Mouse (Mus musculus) fibroblast of lung, adult 2 months (primary cell): Measurements from ENCODE around the gene Gpat3.

Source experiments
- DNase-seq: peaks from one replicate; pipeline ENCODE4 v3.0.0-alpha.2; 2011; ENCODE audit warnings: low read depth

Gene Gpat3

DNA sequence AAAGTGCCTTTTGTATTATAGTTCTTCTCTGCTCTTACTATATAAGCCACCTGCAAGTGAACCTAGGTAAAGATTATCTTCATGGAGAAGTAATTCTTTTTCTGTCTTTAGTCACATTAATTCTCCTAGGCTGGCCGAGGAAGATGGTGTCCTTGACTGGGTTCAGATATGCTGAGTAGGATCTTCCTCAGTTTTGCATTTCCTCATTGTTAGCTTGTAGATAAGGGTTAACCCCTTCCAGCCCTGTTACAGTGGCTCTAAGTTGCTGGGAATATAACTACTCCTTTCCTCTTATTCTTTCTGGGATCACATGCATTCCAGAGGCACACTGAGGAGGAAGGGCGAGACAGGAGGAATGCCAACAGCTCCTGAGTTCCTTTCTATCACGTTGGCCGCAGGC, 15.6 kb downstream of the Gpat3 start:
- DNase-seq = no peak

DNA sequence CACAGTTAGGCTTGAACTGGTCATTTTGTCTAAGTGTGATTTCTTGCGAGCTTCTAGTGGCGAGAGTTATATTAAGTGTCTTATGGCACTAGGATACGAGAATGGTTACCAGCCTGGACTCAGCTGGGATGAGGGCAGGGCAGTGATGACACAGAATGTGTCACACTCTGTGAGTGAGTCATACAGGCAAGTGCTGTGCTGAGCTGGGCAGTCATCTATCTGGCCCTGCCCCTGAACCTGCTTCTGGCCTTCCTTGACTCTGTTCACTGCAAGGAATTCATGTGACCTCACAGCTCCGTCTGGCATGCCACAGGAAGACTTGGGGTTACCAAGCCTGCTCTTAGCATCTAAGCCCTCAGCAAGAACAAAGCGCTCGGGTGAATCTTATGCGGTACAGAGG, 16.3 kb downstream of the Gpat3 start:
- no peak for DNase-seq

DNA sequence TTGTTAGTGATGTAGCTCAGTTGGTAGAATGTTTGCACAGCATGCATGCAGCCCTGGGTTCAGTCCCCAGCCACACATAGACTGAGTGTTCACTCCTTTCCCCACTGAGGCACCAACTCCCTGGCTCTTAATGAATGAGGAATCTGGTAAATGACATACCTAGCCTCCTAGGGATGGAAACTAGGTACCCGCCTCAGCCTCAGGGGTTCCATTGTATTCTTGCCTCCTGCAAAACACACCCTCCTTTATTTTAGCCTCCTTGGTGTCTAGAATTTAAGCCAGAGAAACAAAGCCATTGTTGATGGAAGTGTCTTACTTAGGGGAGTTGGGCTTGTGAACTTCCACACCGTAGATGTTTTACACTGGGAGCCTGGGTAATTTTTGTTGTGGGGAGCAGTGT, 17.6 kb downstream of the Gpat3 start:
- DNase-seq = no peak

DNA sequence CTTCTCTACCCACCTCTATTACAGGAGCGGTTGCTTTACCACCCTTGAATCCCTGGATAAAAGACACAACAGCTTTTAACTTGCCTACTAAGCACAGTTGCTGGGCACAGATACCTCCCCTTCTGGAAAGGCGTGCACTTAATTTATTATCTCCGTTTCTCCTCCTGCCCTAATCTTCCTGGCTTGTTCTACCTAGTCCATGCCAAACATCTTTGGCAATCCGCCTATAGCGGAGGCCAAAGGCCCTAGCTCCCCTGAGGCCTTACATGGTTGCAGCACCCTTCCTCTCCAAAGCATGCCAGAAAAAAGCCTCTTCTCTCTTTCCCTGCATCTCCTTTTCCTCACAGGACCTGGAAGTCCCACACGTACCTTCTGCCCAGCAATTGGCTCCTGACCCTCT, 18.9 kb downstream of the Gpat3 start:
- DNase-seq = no peak

DNA sequence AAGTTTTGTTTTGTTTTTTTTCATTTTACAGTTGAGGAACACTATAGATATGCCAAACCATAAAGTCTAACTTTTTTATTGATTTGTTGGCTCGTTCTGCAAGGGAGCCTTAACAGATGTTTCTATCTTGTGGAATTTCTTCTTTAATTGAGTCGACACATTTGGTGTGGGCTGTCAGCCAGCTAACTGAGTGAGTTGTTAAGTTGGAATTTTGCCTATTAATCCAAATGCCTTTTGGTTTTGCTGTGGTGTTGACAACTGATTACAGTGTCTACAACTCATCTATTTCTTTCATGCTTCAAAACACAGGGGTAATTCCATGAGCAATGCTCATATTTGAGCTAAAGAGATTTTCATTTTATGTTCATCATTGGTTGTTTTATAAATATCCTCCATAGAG, 20.7 kb downstream of the Gpat3 start:
- no peak for DNase-seq

DNA sequence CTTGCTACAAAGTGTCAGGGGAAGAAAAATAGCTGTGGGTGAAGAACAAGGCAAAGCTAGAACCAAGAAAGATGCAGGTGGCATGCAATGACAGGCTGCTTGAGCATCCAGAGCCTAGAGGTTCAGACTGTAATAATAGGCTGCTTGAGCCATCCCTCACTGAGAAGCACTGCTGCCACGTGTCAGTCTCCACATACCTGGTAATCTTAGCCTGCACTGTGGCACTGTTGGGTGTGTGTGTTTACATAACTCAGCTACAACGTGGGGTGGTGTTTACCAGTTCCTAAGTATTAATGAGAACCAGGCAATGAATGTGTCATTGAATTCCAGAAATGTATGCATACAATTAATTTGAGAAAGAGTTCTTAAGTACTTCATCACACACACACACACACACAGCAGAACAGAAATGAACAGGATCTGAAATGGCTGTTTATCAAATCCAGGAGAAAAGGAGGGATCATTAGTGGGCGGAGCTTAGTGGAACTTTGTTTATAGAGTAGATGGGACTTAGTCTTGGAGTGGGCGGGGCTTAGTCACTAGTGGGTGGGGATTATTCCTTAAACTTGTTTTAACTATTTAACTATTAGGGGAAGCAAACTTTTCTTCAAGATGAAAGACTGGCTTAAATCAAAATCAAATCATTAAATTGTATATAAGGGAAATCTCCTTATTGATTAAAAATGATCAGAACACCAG, 23.8 kb downstream of the Gpat3 start:
- no peak for DNase-seq

DNA sequence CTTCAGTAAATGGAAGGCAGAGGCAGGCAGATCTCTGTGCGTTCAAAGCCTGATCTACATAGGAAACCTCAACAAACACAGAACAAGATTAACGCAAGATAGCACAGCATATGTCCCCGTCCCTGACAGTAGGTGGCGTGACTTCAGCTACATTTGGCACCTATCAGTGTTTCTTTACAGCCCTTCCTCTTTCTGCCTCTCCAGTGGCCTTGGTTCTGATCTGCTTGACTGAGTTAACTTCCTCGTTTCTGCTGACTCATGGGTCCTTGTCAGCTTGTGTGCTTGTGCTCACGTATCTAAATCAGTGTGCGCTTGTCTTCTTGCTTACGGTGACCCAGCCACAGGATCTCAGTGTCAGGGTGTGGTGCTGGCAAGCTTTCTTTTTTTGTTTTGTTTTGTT, 26.5 kb downstream of the Gpat3 start:
- DNase-seq = no peak

DNA sequence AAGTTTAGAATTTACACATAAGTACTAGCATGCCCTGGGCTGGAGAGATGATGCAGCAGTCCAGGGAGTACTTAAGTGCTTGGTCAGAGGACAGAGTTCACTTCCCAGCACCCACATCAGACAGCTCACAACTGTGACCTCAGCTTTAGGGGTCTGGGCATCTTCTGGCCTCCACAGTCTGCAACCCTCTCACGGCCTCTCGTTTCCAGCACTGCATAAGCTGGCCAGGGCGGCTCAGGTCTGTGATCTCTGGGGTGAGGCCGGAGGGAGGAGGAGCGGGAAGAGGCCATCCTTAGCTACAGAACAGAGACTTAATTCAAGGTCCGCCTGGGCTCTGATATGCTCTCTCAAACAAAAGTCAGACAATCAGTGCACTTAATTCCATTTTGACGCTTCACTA, 29.2 kb downstream of the Gpat3 start:
- DNase-seq = no peak

DNA sequence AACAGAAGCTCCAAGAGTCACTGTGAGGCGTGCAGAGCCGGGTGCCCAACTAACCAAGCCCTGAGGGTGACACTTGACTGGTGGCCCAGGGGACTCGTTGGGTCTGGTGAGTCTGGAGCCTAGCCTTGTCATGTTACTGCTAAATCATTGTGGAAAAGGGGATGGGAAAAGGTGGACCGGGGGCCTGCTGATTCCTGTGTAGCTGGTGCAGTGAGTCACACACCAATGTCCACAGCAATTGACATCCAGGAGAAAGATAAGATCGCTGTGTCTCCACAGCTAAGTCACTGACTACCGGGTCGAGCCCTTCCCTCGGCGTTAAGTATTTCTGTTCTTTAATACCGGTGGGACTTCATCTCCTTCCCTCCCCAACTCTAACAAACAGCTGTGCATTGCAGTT, 29.7 kb downstream of the Gpat3 start:
- no peak for DNase-seq

DNA sequence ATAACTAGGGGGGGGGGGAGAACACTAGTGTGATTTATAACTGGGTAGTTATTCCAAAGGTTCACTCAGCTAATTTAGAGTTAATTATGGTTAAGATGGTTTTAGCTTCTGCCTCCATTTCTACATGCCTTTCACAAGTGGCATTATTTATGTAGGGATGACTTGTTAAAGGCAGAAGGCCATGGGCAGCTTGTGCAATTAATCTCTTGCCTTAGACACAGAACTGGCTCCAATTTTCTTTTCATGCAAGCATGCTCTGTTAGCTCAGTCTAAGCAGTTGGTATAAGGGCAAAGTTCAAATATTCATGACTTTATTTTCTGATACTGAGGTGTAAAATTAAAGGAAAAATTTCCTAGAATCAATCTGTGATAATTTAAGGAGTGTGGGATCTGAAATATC, 31.5 kb downstream of the Gpat3 start:
- no peak for DNase-seq

DNA sequence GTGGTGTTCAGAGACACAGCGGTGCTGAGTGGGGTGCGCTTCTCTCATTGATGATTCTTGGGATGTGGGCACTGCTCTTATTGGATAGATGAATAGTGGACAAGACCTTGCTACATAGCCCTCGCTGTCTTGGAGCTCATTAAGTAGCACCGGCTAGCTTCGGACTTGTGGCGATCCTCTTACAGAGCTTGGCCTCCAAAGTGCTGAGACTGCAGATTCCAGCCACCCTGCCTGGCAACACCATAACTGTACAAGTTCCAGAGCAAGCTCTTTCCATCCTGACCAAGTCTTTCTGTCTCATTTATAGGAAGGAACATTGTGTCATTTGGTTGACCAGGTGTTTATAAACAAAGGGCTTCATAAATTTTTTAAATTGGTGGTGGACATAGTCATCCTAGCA, 39.7 kb downstream of the Gpat3 start:
- DNase-seq = no peak

DNA sequence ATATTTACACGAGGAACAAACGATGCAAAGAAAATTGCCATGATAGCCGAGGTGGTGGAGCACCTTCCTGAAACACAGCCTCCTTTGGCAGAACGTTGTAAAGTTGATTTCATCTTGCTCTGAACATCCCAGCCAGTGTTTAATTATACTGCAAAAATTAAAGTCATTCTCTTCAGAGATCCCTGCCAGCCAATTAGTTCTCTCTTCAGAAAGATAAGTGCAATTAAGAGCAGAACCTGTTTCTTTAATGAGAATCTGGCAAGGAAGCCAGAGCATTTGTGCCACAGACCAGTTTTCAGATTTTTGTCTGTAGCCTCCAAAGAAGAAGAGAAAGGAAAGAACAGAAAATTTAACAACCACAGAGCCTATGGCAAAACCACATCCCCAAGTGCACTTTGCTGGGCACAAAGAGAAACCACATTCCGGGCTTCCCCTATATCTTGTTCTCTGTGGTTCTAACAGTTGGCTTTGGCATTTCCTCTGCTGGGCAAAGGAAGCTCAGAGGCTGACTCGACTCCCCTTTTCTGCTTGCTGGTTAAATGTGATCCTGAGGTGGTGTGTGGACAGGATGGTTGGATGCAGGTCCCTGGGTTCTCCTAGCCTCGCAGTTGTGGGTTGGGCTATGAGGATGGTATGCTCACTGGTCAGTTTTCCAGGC, 40.9 kb downstream of the Gpat3 start:
- DNase-seq = no peak

DNA sequence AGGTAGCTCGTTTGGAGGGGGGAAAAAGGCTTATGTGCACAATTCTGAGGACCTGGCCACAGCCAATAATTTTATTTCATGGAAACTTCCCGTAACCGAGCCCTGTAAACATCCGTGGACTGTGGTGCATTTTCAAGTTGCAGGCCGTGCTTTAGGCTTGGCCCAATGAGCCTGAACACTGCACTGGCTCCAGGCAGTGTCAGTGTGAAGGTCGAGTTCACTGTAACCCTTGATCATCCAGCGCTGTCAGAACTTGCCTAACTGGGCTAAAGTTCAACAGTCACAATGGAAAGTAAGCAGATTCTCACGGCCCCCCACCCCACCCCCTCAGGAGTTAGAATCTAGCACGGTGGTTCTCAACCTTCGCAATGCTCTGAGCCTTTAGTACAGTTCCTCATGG, 50.7 kb downstream of the Gpat3 start:
- no peak for DNase-seq

DNA sequence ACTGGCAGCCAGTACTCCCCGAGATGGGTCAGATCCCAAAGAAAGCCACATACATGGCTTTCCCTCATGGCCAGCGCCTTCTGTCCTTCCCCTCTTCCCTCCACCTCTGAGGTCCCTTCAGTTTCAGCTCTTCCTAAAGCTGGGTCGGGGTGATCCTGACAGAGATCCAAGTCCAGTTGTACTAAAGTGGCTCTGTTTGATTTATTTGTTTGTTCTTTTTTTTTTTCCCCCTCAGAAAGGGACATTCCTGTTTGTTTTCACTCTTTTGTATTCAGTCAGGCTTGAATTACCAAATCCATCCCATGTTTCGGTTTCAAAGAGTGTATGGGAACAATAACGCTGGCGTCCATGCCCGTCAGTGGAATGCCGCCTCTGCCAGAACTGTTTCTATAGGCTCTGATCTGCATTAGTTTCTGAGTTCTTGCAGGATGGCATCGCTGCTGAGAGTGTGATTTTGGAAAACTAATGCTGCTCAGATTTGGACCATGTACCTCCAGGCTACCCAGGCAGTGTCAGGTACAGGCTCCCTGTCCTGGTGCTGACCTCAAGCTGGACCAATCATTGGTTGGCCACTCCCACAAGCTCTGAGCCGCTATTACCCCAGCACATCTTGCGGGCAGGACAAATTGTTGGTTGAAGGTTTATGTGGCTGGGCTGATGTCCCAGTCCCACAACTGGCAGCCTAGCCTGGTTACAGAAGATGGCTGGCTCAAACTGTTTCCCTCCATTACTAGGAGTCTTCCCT, 54.4 kb downstream of the Gpat3 start:
- no peak for DNase-seq

DNA sequence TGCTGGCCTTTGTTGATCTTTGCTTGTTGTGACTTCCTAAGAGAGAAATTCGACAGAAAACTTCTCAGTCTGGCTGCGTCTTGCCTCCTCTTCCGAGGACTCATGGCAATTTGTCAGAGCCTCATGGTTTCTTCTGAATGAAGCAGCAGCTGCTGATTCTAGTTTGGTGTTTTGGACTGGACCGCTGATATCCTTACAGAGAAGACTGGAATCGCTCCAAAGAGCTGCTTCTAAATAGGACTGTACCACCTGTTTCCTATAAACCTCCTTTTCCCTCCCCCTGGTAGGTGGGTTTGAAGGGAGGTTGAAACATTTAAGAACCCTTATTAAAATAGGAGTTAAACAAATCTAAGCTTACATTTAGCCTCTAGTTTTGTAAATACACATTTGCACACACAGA, 55.5 kb downstream of the Gpat3 start:
- no peak for DNase-seq

DNA sequence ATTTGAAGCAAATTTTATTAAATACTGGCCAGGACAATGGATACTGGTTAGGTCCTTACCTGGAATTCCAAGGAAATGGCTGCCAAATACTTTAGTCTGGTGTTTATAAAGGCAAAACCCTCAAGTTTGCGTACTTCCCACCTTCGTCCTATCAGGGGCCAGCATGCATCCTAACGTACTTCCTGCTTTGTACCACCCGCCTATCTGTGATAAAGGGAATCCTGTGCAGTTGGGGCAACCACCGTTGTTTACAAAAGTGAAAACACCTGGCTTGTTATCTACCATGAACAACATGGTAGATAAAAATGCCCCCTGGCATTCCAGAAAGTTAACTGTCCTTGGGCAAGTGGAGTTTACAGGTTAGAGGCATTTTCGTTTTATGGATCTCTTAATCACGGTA, 63.0 kb downstream of the Gpat3 start:
- no peak for DNase-seq

DNA sequence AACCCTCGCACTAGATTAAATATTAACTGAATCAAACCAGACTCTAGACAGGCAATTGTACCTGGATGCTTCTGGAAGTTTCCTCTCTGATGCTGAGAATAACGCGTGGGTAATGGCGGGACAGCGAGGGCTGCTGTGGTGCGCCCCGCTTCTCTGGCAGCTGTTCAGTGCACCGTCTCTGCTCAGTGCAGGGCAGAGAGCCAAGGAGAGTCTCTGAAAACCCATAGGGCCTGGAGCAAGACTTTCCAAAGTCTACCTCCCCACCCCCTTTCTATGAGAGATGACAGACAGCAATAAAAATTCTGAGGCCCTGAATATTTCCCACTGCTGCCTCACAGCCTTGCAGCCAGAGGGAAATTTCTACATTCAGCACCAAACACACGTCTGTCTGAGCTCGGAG, 63.4 kb downstream of the Gpat3 start:
- DNase-seq = no peak

DNA sequence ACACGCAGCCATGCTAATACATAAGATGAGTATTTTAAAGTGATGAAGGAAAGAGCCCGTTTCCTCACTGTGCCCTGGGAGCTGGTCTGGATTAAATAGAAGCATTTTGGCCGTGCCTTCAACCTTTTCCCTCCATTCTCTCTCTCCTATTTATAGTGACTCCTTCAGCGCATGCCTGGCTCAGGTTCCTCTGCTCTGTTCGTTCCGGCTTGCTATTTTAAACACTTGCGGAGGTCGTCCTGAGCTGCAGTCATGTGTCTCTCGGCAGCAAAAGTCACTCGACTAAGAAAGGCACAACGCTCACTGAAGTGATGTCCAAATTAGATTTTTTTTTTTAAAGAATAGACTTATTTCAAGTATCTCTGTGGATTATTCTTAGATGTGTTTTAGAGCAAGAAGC, 64.2 kb downstream of the Gpat3 start:
- DNase-seq = no peak

DNA sequence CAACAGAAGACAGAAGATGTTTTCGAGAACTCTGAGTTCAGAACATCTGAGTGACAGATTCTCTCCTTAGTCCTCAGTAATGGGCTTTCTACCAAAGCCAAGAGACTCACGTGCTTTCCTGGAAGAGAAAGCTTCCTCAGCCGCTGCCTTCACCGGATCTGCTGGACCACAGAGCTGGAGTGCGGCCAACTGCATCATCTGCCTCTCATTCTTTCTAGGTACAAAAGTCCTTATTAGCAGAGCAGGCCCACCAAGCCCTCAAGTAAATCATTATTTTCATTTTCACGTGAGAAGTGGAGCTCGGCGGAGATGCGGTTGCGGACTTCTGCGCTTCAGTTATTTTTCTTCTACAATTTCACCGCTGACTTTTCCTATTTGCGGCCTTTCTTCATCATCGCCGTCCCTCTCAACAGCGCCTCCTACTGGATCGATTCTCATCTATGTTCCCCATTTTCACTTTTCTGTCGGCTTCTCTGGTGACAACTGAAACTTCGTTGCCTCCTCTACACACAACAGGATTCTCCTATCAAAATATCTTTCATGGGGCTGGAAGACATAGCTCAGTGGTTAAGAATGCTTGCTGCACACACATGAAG, 66.1 kb downstream of the Gpat3 start:
- no peak for DNase-seq

DNA sequence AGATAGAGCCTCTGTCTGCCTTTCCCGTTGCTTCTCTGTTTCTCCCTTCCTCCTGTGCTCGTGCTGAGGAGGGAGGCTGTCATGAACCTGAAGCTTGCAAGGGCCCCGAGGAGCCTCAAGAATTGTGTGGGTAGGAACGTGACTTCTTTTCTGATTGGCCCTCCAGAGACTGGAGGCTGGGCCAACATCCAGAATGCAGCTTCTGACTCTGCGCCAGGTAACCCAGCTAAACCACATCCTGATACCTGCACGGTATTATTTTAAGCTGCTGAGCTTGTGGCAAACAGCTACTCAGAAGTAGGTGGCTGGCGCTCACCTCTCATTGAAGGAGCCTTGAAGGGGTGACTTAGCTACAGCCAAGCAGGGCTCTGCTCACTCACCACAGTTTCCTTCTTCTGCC, 66.9 kb downstream of the Gpat3 start:
- DNase-seq = no peak

DNA sequence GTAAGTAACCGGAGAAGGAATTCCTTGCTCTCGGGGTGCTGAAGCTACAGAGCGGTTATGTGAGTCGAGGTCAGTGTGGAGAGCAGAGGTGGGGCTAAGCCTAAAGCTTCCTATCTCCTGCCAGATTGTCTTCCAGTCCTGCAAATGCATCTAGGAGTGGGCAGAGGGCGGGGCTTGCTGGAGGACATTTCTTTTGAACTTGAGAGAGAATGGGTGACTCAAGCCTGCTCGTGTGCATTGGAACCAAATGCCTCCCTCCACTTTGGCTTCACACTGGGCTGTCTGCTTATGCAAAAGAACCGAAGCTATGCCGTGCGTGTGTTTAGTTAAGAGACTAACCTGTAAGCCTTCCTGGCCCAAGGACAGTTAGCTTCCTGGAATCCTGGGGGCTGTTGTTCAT, 67.8 kb downstream of the Gpat3 start:
- no peak for DNase-seq

DNA sequence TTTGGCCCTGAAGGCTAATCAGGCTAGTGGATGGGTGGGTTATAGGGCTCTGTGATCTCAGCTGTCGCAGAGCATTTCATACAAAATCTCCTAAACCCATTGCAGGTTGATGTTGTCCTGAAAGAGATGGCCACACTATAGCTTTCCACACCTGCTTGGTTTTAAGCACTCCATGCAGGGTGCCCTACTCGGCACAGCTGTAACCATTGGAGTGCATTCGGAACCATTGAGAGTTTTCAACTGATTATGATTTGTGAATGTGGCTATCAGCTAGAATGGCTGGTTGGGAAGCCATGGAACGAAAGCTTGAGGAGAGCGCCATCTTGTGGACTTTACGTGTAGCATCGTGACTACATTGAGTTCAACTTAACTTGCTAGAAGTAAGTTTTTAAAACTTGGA, 69.5 kb downstream of the Gpat3 start:
- peak; percentile 21 for DNase-seq

DNA sequence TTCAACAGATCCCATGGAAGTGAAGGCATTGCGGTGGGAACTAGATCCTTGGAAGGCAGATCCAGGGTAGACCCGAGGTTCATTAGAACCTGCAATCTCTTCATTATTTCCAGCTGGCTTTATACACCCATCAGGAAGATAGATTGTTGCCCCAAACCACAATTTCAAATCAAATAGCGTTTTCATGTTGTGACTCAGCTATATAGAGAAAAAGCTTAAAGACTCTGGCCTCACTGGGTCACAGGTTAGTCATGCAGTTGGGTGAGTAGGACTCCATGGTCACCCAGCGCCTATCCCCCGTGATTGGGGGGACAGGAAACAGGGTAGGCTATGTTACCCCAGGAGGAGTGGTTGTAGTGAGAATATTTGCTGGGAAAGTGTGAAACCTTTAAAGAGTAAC, 69.9 kb downstream of the Gpat3 start:
- no peak for DNase-seq
